Mouse (Mus musculus) neural tube, embryonic 14.5 days (tissue): ENCODE results near the gene Col15a1. TPM values are rescaled to one million over a fixed set of nuclear protein-coding genes. Genes with fewer than 3 reads are reported as not detected.

Experiments
- ATAC-seq: fragments of 200-750 bp; cut with Nextera tagmentation; 2 replicates; pipeline ENCODE4 v1.8.0; 2017; ENCODE audit warnings: low read depth, mild to moderate bottlenecking, moderate TSS enrichment, moderate library complexity
- H3K27ac ChIP-seq: fragments of 300-500 bp; sonication (generic); 2 replicates; pipeline ENCODE4 v1.5.1; 2014; ENCODE audit warnings: low read depth, mild to moderate bottlenecking, control low read depth, low read length, moderate library complexity, mixed read lengths
- H3K27me3 ChIP-seq: fragments of 300-500 bp; sonication (generic); 2 replicates; pipeline ENCODE4 v1.6.1; 2014; ENCODE audit warnings: low read length; ENCODE audit not compliant: control insufficient read depth, insufficient read depth
- H3K36me3 ChIP-seq: fragments of 300-500 bp; sonication (generic); 2 replicates; pipeline ENCODE4 v1.6.1; 2014; ENCODE audit warnings: low read length, mixed read lengths; ENCODE audit not compliant: control insufficient read depth, insufficient read depth
- H3K4me1 ChIP-seq: fragments of 300-500 bp; sonication (generic); 2 replicates; pipeline ENCODE4 v1.6.1; 2014; ENCODE audit warnings: low read length; ENCODE audit not compliant: control insufficient read depth, insufficient read depth
- H3K4me2 ChIP-seq: fragments of 300-500 bp; sonication (generic); 2 replicates; pipeline ENCODE4 v1.6.1; 2014; ENCODE audit warnings: mild to moderate bottlenecking, low read depth, low read length, control low read depth
- H3K4me3 ChIP-seq: fragments of 300-500 bp; sonication (generic); 2 replicates; pipeline ENCODE4 v1.5.1; 2014; ENCODE audit warnings: low read depth, low read length, control low read depth, mixed read lengths
- H3K9ac ChIP-seq: fragments of 300-500 bp; sonication (generic); replicated peaks from 2 replicates; pipeline ENCODE4 v1.6.1; 2014; ENCODE audit warnings: low read depth, mild to moderate bottlenecking, control low read depth, low read length, mixed read lengths
- H3K9me3 ChIP-seq: fragments of 300-500 bp; sonication (generic); 2 replicates; pipeline ENCODE4 v1.6.1; 2016; ENCODE audit warnings: low read length; ENCODE audit not compliant: control insufficient read depth
- WGBS: fragments of 180-500 bp; shearing (Covaris S2); extraction: QIAGEN DNeasy Blood & Tissue Kit; methylation state at CpG from one replicate; pipeline ENCODE4 v1.1.7; 2014; 5-methylcytosine and 5-hydroxymethylcytosine counted together
- polyA plus RNA-seq: library from polyadenylated mRNA; unstranded; fragments of >200 nt; fragmentation: Nextera tagmentation; extraction: Ambion mirVana; gene quantifications from 2 replicates; pipeline ENCODE4 v1.2.1, GENCODE M21; 2014

Col15a1 gene
- polyA plus RNA-seq, 1 experiment from 2014 or later: 2.0 TPM

DNA sequence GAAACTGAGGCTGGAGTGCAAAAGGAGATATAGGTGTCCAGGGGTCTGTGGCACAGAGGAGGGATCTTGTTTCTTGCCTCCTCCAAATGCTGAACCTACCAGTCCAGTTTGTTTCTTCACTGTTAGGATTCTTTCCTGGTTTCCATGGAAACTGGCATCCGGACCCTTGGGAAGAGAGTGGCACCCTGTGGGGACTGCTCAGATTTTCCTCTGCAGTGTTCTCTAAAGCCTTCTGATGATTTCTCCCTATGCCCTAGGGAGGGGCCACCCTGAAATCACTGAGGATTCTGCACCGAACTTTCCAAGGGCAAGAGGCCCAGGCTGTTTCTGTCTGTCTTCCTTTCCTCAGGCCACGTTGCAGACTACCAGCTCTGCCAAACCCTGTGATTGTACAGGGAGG is 27.4 kb downstream of the Col15a1 start:
- Histone ChIP-seq H3K27me3 (no peaks in the 10 kb centered on the region), H3K9ac (no peak overlapping the region), H3K4me2 (no peak overlapping the region), H3K4me3 (no peak overlapping the region), H3K4me1 (no peaks in the 10 kb centered on the region), H3K9me3 (no peaks in the 10 kb centered on the region), H3K27ac (no peak overlapping the region), H3K36me3 (no peaks in the 10 kb centered on the region)
- 21% methylated on average over 3 of the region's 3 CpGs for WGBS
- ATAC-seq: peak; percentile 72

DNA sequence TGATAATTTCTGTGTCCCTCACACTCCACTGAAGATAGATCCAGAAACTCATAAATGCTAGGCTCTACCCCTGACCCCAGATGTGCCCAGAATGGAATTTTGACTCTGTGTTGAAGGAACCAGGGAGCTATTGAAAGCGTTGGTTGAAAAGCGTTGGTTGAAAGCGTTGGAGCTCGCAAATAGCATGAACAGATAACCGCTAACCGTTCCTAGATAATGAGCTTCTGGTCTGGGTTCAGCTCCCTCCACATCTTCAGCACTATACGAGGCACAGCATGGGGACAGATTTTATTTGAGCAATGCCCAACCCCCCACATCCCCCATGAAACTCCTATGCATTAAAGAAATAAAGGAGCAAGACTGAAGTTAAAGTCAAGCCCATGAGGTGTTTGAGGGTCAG is 28.1 kb downstream of the Col15a1 start:
- Histone ChIP-seq H3K27ac (no peak overlapping the region), H3K36me3 (no peaks in the 10 kb centered on the region), H3K4me3 (no peak overlapping the region), H3K4me1 (no peaks in the 10 kb centered on the region), H3K27me3 (no peaks in the 10 kb centered on the region), H3K9ac (no peak overlapping the region), H3K4me2 (no peak overlapping the region), H3K9me3 (no peaks in the 10 kb centered on the region)
- ATAC-seq: no peak
- 80% methylated on average over 7 of the region's 7 CpGs for WGBS

DNA sequence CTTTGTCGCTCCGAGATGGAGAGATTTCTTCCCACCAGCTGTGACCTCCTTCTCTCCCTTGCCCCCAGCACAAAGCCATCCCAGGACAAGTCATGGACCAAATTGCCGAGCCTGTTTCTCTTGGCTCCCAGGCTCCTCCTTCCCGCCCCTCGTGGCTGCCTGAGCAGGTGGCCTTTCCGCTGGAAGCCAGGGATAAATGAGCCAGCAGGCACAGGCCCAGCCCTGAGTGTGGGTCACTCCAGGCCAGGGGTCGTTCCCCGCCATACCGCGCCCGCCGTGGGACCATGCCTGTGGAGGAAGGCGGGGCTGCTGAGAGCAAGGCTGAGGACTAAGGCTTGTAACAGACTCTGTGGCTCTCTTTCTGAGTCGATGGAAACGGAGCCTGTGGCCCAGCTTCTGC is 29.3 kb downstream of the Col15a1 start:
- WGBS: 38% methylated on average over 15 of the region's 15 CpGs
- Histone ChIP-seq H3K4me2 (no peak overlapping the region), H3K9me3 (no peaks in the 10 kb centered on the region), H3K9ac (no peak overlapping the region), H3K27ac (no peak overlapping the region), H3K4me1 (no peaks in the 10 kb centered on the region), H3K27me3 (no peaks in the 10 kb centered on the region), H3K4me3 (no peak overlapping the region), H3K36me3 (no peaks in the 10 kb centered on the region)
- ATAC-seq: no peak

DNA sequence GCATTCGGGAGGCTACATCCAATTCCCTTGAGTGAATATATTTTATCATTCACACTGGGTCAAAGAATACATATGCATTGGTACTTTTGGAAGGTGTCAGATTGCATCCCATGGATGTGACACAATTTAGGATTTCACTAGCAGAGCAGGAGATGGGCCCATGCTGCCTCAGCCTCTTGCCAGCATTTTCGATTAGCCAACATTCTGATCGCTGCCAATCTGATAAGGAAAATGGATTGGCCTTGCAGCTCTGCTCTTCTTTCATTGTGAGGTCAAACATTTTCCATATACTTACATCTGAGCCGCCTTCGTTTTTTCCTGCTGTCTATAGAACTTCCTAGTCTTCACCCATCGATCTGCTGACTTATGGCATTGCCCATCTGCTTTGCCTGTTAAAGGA is 31.2 kb downstream of the Col15a1 start:
- H3K9ac ChIP-seq: no peak overlapping the region
- no peak for ATAC-seq
- no peaks in the 10 kb centered on the region for H3K9me3 ChIP-seq
- H3K27ac ChIP-seq: no peak overlapping the region
- H3K4me3 ChIP-seq: no peak overlapping the region
- H3K4me1 ChIP-seq: no peaks in the 10 kb centered on the region
- H3K36me3 ChIP-seq: no peaks in the 10 kb centered on the region
- H3K4me2 ChIP-seq: no peak overlapping the region
- H3K27me3 ChIP-seq: no peaks in the 10 kb centered on the region
- 85% methylated on average over 6 of the region's 6 CpGs for WGBS

DNA sequence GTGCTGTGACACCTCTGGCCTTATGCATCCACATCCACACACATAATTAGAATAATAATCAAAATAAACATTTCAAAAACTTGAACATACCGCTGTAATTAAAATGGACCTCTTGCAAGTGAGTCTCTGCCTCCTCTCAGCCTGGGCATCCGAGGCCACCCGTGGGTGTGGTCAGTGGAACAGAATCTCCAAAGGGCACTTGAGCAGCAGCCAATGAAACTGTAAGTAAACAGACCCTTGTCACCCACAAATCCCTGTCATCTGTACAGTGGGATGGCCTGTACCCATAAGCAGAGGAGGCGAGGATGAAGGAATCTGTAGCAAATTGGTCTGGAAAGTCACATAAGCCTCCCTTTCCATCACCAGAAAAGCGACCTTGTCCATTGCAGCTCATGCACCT is 32.9 kb downstream of the Col15a1 start:
- 84% methylated on average over 5 of the region's 5 CpGs for WGBS
- H3K9ac ChIP-seq: no peak overlapping the region
- H3K27ac ChIP-seq: no peak overlapping the region
- H3K4me3 ChIP-seq: no peak overlapping the region
- ATAC-seq: no peak
- no peaks in the 10 kb centered on the region for H3K27me3 ChIP-seq
- H3K36me3 ChIP-seq: no peaks in the 10 kb centered on the region
- no peaks in the 10 kb centered on the region for H3K4me1 ChIP-seq
- no peak overlapping the region for H3K4me2 ChIP-seq
- H3K9me3 ChIP-seq: no peaks in the 10 kb centered on the region

DNA sequence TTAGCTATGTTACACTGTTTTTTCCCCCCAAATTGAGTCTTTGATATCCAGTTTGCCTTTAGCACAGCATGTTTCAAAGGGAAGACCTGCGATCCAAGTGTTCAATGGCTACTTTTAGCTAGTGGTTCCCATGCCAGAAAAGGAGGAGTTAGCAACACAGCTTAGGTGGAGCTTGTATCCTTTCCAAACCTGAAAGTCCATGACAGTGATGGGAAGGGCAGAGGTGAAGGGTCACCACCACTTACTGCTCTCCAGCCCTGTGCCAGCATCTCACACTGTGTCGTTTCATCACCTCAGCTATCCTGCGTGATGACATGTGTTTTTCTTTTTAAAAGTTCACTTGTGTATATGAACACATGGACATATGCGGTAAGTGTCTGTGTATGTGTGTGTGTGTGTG is 34.2 kb downstream of the Col15a1 start:
- H3K4me1 ChIP-seq: no peaks in the 10 kb centered on the region
- H3K4me2 ChIP-seq: no peak overlapping the region
- ATAC-seq: no peak
- no peak overlapping the region for H3K9ac ChIP-seq
- no peak overlapping the region for H3K4me3 ChIP-seq
- no peaks in the 10 kb centered on the region for H3K9me3 ChIP-seq
- no peaks in the 10 kb centered on the region for H3K27me3 ChIP-seq
- WGBS: 79% methylated on average over 4 of the region's 4 CpGs
- no peak overlapping the region for H3K27ac ChIP-seq
- no peaks in the 10 kb centered on the region for H3K36me3 ChIP-seq

DNA sequence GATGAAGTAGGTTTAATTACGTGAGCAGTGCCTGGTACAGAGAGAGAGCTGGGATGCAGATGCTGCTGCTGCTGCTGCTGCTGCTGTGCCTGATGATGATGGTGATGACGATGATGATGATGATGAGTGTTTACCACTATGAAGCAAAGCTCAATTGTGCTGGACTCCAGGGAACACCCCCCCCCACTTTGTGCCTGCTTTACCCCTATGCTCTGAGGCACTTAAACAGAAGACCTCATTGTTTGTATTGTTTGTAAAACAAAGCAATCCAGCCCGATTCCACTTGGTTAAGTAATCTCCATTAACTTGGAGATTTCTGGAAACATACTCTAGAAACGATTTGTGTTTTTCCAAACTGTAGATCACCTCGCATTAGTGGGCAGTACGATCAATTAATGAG is 36.7 kb downstream of the Col15a1 start:
- H3K4me3 ChIP-seq: no peak overlapping the region
- no peak overlapping the region for H3K9ac ChIP-seq
- whole genome bisulfite sequencing: 48% methylated on average over 6 of the region's 6 CpGs
- no peaks in the 10 kb centered on the region for H3K9me3 ChIP-seq
- H3K4me1 ChIP-seq: no peaks in the 10 kb centered on the region
- ATAC-seq: no peak
- no peak overlapping the region for H3K27ac ChIP-seq
- no peaks in the 10 kb centered on the region for H3K36me3 ChIP-seq
- no peaks in the 10 kb centered on the region for H3K27me3 ChIP-seq
- H3K4me2 ChIP-seq: no peak overlapping the region

DNA sequence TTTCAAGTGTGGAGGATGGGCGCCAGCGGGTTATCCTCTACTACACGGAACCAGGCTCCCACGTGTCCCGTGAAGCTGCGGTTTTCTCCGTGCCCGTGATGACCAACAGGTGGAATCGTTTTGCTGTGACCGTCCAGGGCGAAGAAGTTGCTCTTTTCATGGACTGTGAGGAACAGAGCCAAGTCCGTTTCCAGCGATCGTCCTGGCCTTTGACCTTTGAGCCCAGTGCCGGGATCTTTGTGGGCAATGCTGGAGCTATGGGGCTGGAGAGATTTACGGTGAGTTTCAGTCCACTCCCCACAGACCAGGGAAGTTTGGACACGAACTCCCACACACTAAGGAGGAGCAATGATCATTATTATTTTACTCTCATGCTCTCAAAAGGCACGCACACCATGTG is 37.7 kb downstream of the Col15a1 start:
- no peaks in the 10 kb centered on the region for H3K36me3 ChIP-seq
- WGBS: 90% methylated on average over 18 of the region's 18 CpGs
- no peaks in the 10 kb centered on the region for H3K4me1 ChIP-seq

DNA sequence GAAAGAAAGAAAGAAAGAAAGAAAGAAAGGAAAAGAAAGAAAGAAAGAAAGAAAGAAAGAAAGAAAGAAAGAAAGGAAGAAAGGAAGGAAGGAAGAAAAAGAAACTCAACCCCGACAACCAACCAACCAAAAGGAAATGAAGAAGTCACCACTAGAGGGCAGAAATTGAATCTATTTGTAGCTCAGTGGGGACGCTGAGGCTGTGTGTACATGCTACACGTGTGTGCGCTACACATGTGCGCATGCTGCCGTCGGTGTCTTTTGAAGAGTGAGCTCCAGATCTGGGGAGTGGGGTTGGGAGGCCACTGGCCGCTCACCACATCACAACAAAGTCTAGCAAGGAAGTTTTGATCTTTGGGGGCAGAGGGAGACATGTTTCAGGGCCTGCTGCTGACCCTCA is 38.9 kb downstream of the Col15a1 start:
- Histone ChIP-seq H3K4me1 (no peaks in the 10 kb centered on the region), H3K27ac (no peak overlapping the region), H3K4me3 (no peak overlapping the region), H3K9me3 (no peaks in the 10 kb centered on the region), H3K36me3 (no peaks in the 10 kb centered on the region), H3K4me2 (no peak overlapping the region), H3K9ac (no peak overlapping the region), H3K27me3 (no peaks in the 10 kb centered on the region)
- peak; percentile 60; the same call in 1 of the 2 replicates for ATAC-seq
- WGBS: 68% methylated on average over 8 of the region's 8 CpGs

More for the DNA sequence above, 37.7 kb downstream of the Col15a1 start:
- Histone ChIP-seq H3K4me3 (no peak overlapping the region), H3K27me3 (no peaks in the 10 kb centered on the region), H3K9ac (no peak overlapping the region), H3K9me3 (no peaks in the 10 kb centered on the region), H3K4me2 (no peak overlapping the region), H3K27ac (no peak overlapping the region)
- ATAC-seq: no peak

DNA sequence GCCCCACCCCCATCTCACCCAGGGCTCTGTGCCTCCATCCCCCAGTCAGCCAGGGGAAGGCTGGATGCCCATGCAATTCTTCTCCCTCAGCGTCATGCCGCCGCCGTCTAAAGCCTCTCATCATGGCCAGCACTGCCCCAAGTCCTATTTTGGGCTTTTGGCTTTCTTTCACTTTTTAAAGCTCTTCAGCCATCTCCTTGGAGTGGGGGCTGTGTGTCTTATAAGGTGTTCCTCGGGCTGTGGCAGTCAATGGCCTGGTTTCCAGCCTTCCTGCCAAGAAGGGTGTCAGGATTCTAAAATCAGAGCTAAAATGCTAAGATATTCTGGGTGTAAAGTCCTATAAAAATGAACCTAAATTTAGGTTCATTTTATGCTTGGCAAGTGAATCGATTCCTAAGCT is 39.6 kb downstream of the Col15a1 start:
- WGBS: 71% methylated on average over 6 of the region's 6 CpGs
- H3K9me3 ChIP-seq: no peaks in the 10 kb centered on the region
- H3K27ac ChIP-seq: no peak overlapping the region
- no peaks in the 10 kb centered on the region for H3K4me1 ChIP-seq
- no peaks in the 10 kb centered on the region for H3K27me3 ChIP-seq
- H3K9ac ChIP-seq: no peak overlapping the region
- H3K4me2 ChIP-seq: no peak overlapping the region
- no peaks in the 10 kb centered on the region for H3K36me3 ChIP-seq
- no peak for ATAC-seq
- no peak overlapping the region for H3K4me3 ChIP-seq
